Mouse (Mus musculus) liver, embryonic 12.5 days (tissue): ENCODE measurements around the gene Cd84. TPM values are rescaled to one million over a fixed set of nuclear protein-coding genes. Genes with fewer than 3 reads are reported as not detected.

ENCODE experiments used
- ATAC-seq: fragments of 200-750 bp; cut with Nextera tagmentation; 2 replicates; pipeline ENCODE4 v1.8.0; 2017; ENCODE audit warnings: moderate number of reproducible peaks, mild to moderate bottlenecking, moderate library complexity
- H3K27ac ChIP-seq: fragments of 300-500 bp; sonication (generic); 2 replicates; pipeline ENCODE4 v1.5.1; 2016; ENCODE audit warnings: mild to moderate bottlenecking
- H3K27me3 ChIP-seq: fragments of 300-500 bp; sonication (generic); replicated peaks from 2 replicates; pipeline ENCODE4 v1.6.1; 2016; ENCODE audit warnings: mild to moderate bottlenecking, moderate library complexity
- H3K36me3 ChIP-seq: fragments of 300-500 bp; sonication (generic); 2 replicates; pipeline ENCODE4 v1.6.1; 2016; ENCODE audit warnings: mild to moderate bottlenecking, moderate library complexity
- H3K4me1 ChIP-seq: fragments of 300-500 bp; sonication (generic); 2 replicates; pipeline ENCODE4 v1.6.1; 2016
- H3K4me2 ChIP-seq: fragments of 300-500 bp; sonication (generic); 2 replicates; pipeline ENCODE4 v1.6.1; 2016; ENCODE audit warnings: mild to moderate bottlenecking, moderate library complexity
- H3K4me3 ChIP-seq: fragments of 300-500 bp; sonication (generic); 2 replicates; pipeline ENCODE4 v1.5.1; 2016; ENCODE audit warnings: mild to moderate bottlenecking, moderate library complexity
- H3K9ac ChIP-seq: fragments of 300-500 bp; sonication (generic); 2 replicates; pipeline ENCODE4 v1.6.1; 2016; ENCODE audit warnings: mild to moderate bottlenecking, moderate library complexity
- H3K9me3 ChIP-seq: fragments of 300-500 bp; sonication (generic); replicated peaks from 2 replicates; pipeline ENCODE4 v1.6.1; 2016; ENCODE audit warnings: mild to moderate bottlenecking, moderate library complexity
- WGBS: fragments of 180-500 bp; shearing (Covaris S2); methylation state at CpG from one replicate; pipeline ENCODE4 v1.1.7; 2016; ENCODE audit not compliant: insufficient replicate concordance; 5-methylcytosine and 5-hydroxymethylcytosine counted together
- polyA plus RNA-seq: library from polyadenylated mRNA; unstranded; fragments of >200 nt; fragmentation: Nextera tagmentation; extraction: Ambion mirVana; gene quantifications from 2 replicates; pipeline ENCODE4 v1.2.1, GENCODE M21; 2016

The Cd84 gene
- polyA plus RNA-seq, 1 experiment from 2014 or later = 3.7 TPM

DNA sequence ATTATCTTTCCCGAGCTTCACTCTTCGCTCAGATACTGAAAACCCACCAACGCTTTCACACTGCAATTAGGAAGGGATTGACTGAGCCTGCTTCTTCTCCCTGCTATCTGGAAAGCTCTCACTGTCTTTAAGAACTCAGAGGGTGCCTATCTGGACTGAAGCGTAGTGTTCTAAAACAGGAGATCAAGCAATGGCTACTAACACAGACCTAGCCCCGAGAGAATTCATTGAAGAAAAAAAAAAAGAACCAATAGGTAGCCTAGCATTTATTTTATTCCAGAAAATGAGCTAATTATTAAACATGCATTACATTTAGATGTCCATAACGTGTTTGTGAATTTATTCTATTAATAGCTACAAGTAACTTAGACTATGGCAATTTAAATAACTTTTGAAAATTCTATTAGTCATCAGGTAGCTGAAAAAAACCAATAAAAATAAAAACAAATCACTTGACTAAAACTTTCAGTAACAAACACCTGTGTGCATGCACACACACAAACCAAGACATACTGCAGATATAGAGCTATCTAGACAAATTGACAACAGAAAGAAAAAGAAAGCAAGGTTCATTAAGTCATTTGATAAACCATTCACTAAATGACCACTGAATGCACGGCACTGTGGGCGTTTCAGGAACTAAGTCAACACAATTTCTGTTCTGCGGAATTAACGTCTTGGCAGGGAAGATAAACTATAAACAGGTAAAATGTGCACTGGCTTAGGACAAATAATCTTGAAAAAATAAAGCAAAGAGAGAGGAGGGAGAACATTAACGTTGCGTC, 78.8 kb downstream of the Cd84 start:
- H3K4me2 ChIP-seq = no peak overlapping the region
- H3K9me3 ChIP-seq = no peaks in the 10 kb centered on the region
- H3K4me3 ChIP-seq = no peak overlapping the region
- no peak overlapping the region for H3K27ac ChIP-seq
- ATAC-seq = no peak
- 61% methylated on average over 12 of the region's 12 CpGs for WGBS
- H3K4me1 ChIP-seq = no peaks in the 10 kb centered on the region
- no peak overlapping the region for H3K9ac ChIP-seq
- H3K36me3 ChIP-seq = no peaks in the 10 kb centered on the region
- no peaks in the 10 kb centered on the region for H3K27me3 ChIP-seq

GRCm38 (mm10) chr1:171919193-171919592, 79.7 kb downstream of the Cd84 start:
- Histone ChIP-seq H3K36me3 (no peaks in the 10 kb centered on the region), H3K27ac (no peak overlapping the region), H3K9ac (no peak overlapping the region), H3K4me2 (no peak overlapping the region), H3K4me3 (no peak overlapping the region), H3K4me1 (no peaks in the 10 kb centered on the region), H3K9me3 (no peaks in the 10 kb centered on the region), H3K27me3 (no peaks in the 10 kb centered on the region)
- no peak for ATAC-seq
- WGBS = 82% methylated on average over 5 of the region's 5 CpGs

- no peak overlapping the region for H3K4me2 ChIP-seq
Observed at GRCm38 (mm10) chr1:171919901-171920510, 80.5 kb downstream of the Cd84 start.

GRCm38 (mm10) chr1:171920989-171921621, 81.6 kb downstream of the Cd84 start:
- no peak overlapping the region for H3K9ac ChIP-seq
- no peak overlapping the region for H3K4me2 ChIP-seq
- no peaks in the 10 kb centered on the region for H3K27me3 ChIP-seq
- H3K4me1 ChIP-seq = no peaks in the 10 kb centered on the region
- H3K27ac ChIP-seq = no peak overlapping the region
- H3K36me3 ChIP-seq = no peaks in the 10 kb centered on the region
- WGBS = 23% methylated on average over 9 of the region's 9 CpGs
- H3K4me3 ChIP-seq = no peak overlapping the region
- no peaks in the 10 kb centered on the region for H3K9me3 ChIP-seq
- ATAC-seq = no peak

More at GRCm38 (mm10) chr1:171919901-171920510, 80.5 kb downstream of the Cd84 start:
- no peak overlapping the region for H3K27ac ChIP-seq
- no peaks in the 10 kb centered on the region for H3K36me3 ChIP-seq
- H3K27me3 ChIP-seq = no peaks in the 10 kb centered on the region
- ATAC-seq = no peak
- no peak overlapping the region for H3K4me3 ChIP-seq
- H3K4me1 ChIP-seq = no peaks in the 10 kb centered on the region
- no peaks in the 10 kb centered on the region for H3K9me3 ChIP-seq
- no peak overlapping the region for H3K9ac ChIP-seq
- WGBS = 66% methylated on average over 6 of the region's 6 CpGs

DNA sequence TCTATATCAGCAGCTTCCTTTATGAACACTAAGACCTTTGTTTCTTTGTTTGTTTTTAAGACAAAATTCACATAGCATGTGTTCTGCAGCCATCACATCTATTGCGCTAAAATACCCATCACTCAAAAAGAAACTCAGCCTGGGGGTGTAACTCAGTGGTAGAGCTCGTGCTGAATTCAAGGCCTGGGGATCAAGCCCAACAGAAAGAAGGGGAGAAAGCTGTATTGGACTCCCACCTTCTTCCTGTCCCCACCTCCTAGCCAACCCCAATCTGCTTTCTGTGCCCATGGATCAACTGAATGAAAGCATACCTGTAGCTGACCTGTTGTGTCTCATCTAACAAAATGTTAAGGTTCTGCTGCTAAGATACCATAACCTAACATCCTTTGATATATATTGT, 82.1 kb downstream of the Cd84 start:
- Histone ChIP-seq H3K27me3 (no peaks in the 10 kb centered on the region), H3K9me3 (no peaks in the 10 kb centered on the region), H3K36me3 (no peaks in the 10 kb centered on the region), H3K4me1 (no peaks in the 10 kb centered on the region), H3K9ac (no peak overlapping the region), H3K27ac (no peak overlapping the region), H3K4me2 (no peak overlapping the region), H3K4me3 (no peak overlapping the region)
- 55% methylated on average over 2 of the region's 2 CpGs for WGBS
- ATAC-seq = no peak

DNA sequence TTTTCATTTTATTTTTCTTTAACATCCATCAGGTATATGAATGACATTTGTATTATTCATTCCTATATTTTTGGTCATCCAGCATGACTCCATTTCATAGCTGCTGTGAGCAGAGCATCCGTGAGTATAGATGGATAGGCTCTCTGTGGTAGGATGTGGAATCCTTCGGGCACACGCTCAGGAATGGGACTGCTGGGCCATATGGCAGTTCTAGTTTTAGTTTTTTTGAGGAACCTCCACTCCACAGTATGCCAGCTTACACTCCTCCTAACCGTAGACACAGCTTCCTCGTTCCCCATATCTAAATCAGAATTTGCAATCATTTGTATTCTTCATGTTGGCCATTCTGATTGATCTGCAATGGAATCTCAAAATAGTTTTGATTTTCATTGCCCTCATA, 83.3 kb downstream of the Cd84 start:
- no peak for ATAC-seq
- no peaks in the 10 kb centered on the region for H3K36me3 ChIP-seq
- no peaks in the 10 kb centered on the region for H3K9me3 ChIP-seq
- H3K9ac ChIP-seq = no peak overlapping the region
- H3K4me1 ChIP-seq = no peaks in the 10 kb centered on the region
- no peak overlapping the region for H3K4me2 ChIP-seq
- no peaks in the 10 kb centered on the region for H3K27me3 ChIP-seq
- no peak overlapping the region for H3K27ac ChIP-seq
- WGBS = 66% methylated on average over 5 of the region's 5 CpGs
- H3K4me3 ChIP-seq = no peak overlapping the region

DNA sequence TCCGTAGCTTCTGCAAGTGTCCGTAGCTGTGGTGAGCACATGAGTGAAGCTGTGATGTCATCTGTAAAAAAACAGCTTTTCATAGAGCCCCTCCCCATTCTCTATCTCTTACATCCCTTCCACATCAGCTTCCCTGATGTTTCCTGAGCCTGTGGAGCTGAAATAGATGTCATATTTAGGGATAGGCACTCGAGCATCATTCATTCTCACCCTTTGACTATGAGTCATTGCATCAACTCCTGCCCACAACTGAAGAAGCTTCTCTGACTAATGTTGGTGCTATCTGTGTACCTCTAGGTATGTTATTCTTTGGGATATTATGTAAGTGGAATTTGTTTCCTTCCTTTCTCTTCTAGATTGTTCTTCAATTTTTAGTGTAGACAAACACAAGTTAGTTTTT, 85.4 kb downstream of the Cd84 start:
- Histone ChIP-seq H3K36me3 (no peaks in the 10 kb centered on the region), H3K27me3 (no peaks in the 10 kb centered on the region), H3K4me2 (no peak overlapping the region), H3K9ac (no peak overlapping the region), H3K4me1 (no peaks in the 10 kb centered on the region), H3K27ac (no peak overlapping the region), H3K9me3 (no peaks in the 10 kb centered on the region), H3K4me3 (no peak overlapping the region)
- no peak for ATAC-seq
- WGBS = 58% methylated on average over 3 of the region's 3 CpGs

- H3K4me2 ChIP-seq = no peak overlapping the region
- no peak for ATAC-seq
- no peak overlapping the region for H3K27ac ChIP-seq
- no peak overlapping the region for H3K4me3 ChIP-seq
- no peaks in the 10 kb centered on the region for H3K4me1 ChIP-seq
- no peak overlapping the region for H3K9ac ChIP-seq
- H3K27me3 ChIP-seq = no peaks in the 10 kb centered on the region
- no peaks in the 10 kb centered on the region for H3K9me3 ChIP-seq
- 47% methylated on average over 3 of the region's 3 CpGs for WGBS
- H3K36me3 ChIP-seq = no peaks in the 10 kb centered on the region
Observed at GRCm38 (mm10) chr1:171933851-171934250, 94.4 kb downstream of the Cd84 start.

DNA sequence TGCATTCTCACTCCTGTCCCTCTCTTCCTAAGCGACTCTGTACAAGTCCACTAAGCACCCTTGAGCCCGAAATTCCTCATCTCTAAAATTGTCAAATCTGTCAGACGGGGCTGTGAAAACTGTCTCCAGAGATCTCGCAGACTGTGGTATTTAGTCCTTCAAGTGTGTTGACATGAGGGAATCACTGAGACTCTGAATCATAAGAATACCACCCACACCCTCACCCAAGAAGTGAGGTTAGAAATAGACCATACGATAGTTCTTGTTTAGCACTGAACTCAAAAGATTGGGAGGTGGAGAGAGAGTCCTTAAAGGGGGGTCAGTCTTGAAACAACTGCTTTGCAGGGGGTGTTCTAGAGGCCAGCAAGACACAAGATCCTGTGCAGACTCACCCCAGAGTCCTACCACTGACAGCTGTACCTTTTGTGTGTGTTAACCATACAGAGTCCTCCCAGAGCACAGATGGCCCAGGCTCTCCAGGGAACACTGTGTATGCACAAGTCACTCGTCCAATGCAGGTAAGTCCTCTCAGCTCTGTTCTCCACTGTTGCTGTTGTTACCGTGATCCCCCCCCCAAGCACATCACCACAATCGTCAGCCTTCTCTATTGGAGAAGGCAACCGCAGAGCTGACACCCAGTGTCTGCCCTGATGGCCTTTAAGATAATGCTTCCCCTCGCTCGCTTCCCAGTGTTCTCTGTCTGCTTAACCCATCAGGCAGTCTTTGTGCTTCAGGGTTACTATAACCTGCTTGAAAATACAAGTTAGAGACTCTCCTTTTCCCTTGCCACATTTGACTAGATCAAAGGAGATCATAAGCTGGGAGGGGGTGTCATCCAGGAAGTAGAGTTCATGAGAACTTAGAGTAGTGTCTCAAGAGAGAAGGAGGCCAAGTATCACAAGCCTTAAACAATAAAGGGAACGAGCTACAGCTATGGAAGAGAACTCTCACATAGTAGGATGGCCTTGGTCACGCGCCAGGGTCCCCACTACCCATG, 99.8 kb downstream of the Cd84 start:
- WGBS = 50% methylated on average over 14 of the region's 14 CpGs
- ATAC-seq = no peak
- no peaks in the 10 kb centered on the region for H3K9me3 ChIP-seq

More for the DNA sequence above, 99.8 kb downstream of the Cd84 start:
- no peaks in the 10 kb centered on the region for H3K4me1 ChIP-seq
- no peak overlapping the region for H3K4me3 ChIP-seq
- no peak overlapping the region for H3K9ac ChIP-seq
- H3K27ac ChIP-seq = no peak overlapping the region
- no peaks in the 10 kb centered on the region for H3K36me3 ChIP-seq
- H3K27me3 ChIP-seq = no peaks in the 10 kb centered on the region
- H3K4me2 ChIP-seq = no peak overlapping the region
